Mouse (Mus musculus) kidney, adult 2 months (tissue): ENCODE data around the gene Smarca2. TPM values are rescaled to one million over a fixed set of nuclear protein-coding genes. Genes with fewer than 3 reads are reported as not detected.
A peak's percentile ranks its signal among the peaks of the same experiment; 100 is the strongest.
"Not testable (repeated sequence)": the region's sequence is repeated elsewhere in the genome, so short reads cannot be mapped to it uniquely, and the experiment has no call there.

Experiments used
- DNase-seq: peaks from one replicate; pipeline ENCODE4 v3.0.0; 2021
- H3K27ac ChIP-seq: fragments of 200-500 bp; 2 replicates; pipeline ENCODE4 v1.5.1; 2012; ENCODE audit warnings: low read depth, low read length, control low read depth, inconsistent platforms; ENCODE audit not compliant: insufficient read depth
- H3K27me3 ChIP-seq: fragments of 200-500 bp; replicated peaks from 2 replicates; pipeline ENCODE4 v1.6.1; 2012; ENCODE audit warnings: mild to moderate bottlenecking, moderate library complexity, low read length, inconsistent platforms; ENCODE audit not compliant: control insufficient read depth, insufficient read depth
- H3K36me3 ChIP-seq: fragments of 200-500 bp; 2 replicates; pipeline ENCODE4 v1.6.1; 2012; ENCODE audit warnings: mild to moderate bottlenecking, moderate library complexity, low read length, inconsistent platforms; ENCODE audit not compliant: control insufficient read depth, insufficient read depth
- H3K4me1 ChIP-seq: fragments of 200-500 bp; 2 replicates; pipeline ENCODE4 v1.6.1; 2011; ENCODE audit warnings: low read length; ENCODE audit not compliant: control insufficient read depth, insufficient read depth
- H3K4me3 ChIP-seq: fragments of 200-500 bp; 2 replicates; pipeline ENCODE4 v1.5.1; 2011; ENCODE audit warnings: mild to moderate bottlenecking, low read depth, low read length, control low read depth; ENCODE audit not compliant: insufficient read depth
- CTCF ChIP-seq: fragments of 200-500 bp; conservative IDR thresholded peaks from 2 replicates; pipeline ENCODE4 v1.5.1; 2011; ENCODE audit warnings: low read depth, mild to moderate bottlenecking, control low read depth, low read length, moderate library complexity, mixed read lengths; ENCODE audit not compliant: insufficient read depth, insufficient read length
- POLR2A ChIP-seq: fragments of 200-500 bp; IDR thresholded peaks from one replicate; pipeline ENCODE4 v1.6.1; 2011; ENCODE audit warnings: low read depth, low read length, control low read depth
- WGBS: fragments of 180-500 bp; shearing (Covaris S2); methylation state at CpG from one replicate; pipeline ENCODE4 v1.1.7; 2018; 5-methylcytosine and 5-hydroxymethylcytosine counted together
- polyA plus RNA-seq: library from polyadenylated mRNA; depleted of rRNA; stranded (reverse); fragments of >200 nt; gene quantifications from 2 replicates; pipeline ENCODE4 v1.2.3, GENCODE M21; 2012

The Smarca2 gene
- polyA plus RNA-seq, 1 experiment = 45.6 TPM

DNA sequence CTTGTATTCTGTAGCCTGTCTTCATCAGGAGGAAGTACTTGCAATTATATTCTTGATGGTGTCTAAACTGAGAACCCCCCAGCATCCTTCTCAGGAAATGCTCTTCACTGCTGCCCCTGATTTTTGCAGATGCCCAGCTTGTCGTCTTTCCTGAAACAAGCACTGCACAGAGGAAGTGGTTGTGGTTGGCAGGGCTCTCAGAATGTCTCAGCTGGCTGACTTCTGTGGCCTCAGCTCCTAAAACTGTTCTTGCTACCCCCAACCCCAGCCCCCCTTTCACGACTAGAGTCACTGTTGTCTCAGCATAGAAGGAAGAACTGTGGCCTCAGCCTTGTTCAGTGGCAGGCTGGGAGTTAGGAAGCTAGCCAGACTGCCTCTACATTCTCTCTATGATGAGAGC lies 41.3 kb downstream of the Smarca2 start:
- H3K4me1 ChIP-seq = no peaks in the 10 kb centered on the region
- no peak overlapping the region for H3K27ac ChIP-seq
- H3K36me3 ChIP-seq = peaks cover 13% of the 10 kb centered on the region
- TF ChIP-seq POLR2A (no peak), CTCF (no peak)
- H3K4me3 ChIP-seq = no peak overlapping the region
- 22% methylated on average over 2 of the region's 2 CpGs for WGBS
- peak; percentile 40 for DNase-seq
- no peaks in the 10 kb centered on the region for H3K27me3 ChIP-seq

DNA sequence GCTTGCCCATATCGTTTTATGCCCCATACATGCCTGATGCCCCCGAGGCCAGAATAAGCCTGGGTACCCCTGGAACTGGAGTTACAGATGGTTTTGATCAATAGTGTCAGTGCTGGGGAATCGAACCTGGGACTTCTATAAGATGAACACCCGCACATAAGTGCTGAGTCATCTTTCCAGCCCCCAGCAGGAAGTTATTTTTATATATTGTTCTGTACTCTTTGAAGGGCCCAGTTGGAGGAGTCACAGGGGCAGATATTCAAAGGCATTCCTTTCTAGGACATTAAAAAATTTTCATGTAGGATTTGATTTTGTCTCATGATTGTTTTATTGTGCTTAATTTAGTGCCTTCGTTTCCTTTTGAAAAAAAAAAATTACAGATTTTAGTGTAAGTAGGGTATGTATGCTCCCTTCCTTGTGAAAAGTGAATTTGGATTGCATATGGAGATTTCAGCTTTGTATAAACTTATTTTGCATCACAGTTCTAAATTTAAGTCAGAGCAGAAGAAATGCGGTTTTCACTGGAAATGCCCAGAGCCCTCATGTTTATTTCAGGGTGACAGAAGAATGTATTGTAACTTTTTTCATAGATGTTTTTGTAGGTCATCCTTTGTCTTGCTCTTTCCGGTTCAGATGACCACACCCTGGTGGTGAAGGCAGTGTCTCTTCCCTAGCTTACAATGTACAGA lies 45.9 kb downstream of the Smarca2 start:
- WGBS = 88% methylated on average over 7 of the region's 7 CpGs
- no peak for DNase-seq
- Histone ChIP-seq H3K4me1 (no peaks in the 10 kb centered on the region), H3K36me3 (peaks cover 14% of the 10 kb centered on the region), H3K4me3 (no peak overlapping the region), H3K27ac (no peak overlapping the region), H3K27me3 (no peaks in the 10 kb centered on the region)
- TF ChIP-seq CTCF = no peak
- TF ChIP-seq POLR2A = no peak

DNA sequence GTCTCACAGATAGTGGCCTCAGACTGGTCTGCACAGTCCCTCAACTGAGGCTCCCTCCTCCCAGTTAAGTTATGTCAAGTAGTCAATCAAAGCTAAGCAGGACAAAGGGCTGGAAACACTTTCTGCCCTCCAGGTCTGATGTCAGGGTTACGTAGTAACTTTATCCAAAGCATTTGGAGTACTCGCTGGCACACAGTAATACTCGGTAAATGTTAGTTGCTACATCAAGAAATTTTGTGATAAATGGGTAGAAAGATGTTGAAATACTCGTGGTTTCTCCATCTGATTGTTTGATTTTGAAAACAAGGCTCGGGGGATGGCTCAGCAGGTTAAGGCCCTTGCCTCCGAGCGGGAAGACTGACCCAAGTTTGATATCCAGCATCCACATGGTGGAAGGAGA lies 53.5 kb downstream of the Smarca2 start:
- 79% methylated on average over 7 of the region's 7 CpGs for WGBS
- H3K4me1 ChIP-seq = no peaks in the 10 kb centered on the region
- no peak for TF ChIP-seq CTCF
- TF ChIP-seq POLR2A = no peak
- H3K4me3 ChIP-seq = no peak overlapping the region
- peaks cover 4% of the 10 kb centered on the region for H3K36me3 ChIP-seq
- H3K27me3 ChIP-seq = no peaks in the 10 kb centered on the region
- no peak for DNase-seq
- H3K27ac ChIP-seq = no peak overlapping the region

DNA sequence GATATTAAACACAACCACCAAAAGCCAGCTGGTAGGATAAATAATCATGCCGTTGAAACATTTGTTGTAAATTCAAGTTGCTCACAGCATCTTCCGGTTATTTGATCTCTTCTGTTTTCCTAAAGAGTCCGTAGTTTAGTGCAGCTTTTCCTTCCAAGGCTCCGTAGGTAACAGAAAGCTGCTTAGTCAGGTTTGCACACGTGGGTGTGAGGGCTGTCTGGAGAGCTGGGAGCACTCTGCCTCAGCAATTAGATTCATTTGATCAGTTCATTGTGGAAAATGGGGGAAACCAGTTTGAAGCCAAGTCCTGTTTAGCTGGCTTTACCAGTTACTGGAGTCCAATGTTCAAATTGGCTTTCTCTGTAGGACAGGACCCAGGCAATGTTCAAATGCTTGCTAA lies 55.1 kb downstream of the Smarca2 start:
- no peak overlapping the region for H3K4me3 ChIP-seq
- no peaks in the 10 kb centered on the region for H3K27me3 ChIP-seq
- no peaks in the 10 kb centered on the region for H3K4me1 ChIP-seq
- TF ChIP-seq POLR2A (no peak), CTCF (no peak)
- WGBS = 65% methylated on average over 5 of the region's 5 CpGs
- H3K27ac ChIP-seq = no peak overlapping the region
- no peak for DNase-seq
- peaks cover 2% of the 10 kb centered on the region; the same call in 1 of the 2 replicates for H3K36me3 ChIP-seq

DNA sequence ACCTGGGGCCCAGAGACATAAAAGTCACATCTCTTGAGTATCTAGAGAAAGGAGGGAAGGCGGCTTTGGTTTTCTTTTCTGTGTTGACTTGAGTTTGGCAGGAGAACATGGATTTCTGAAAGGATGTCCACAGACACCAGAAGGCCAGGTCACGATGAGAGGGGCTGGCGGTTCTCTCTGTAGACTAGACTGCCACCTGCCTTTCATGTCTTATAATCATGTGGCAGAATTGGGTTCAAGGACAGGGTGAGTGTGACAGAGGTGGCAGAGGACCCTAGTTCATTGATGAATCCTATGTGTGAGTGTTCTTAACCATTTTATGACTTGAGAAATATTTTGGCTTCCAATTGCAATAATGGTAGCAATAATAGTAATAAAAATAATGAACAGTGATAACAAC lies 56.3 kb downstream of the Smarca2 start:
- Histone ChIP-seq H3K4me1 (no peaks in the 10 kb centered on the region), H3K27me3 (no peaks in the 10 kb centered on the region), H3K27ac (no peak overlapping the region), H3K4me3 (no peak overlapping the region), H3K36me3 (peaks cover 4% of the 10 kb centered on the region)
- no peak for DNase-seq
- WGBS = 90% methylated on average over 3 of the region's 3 CpGs
- TF ChIP-seq POLR2A = no peak
- TF ChIP-seq CTCF = 0 out of 2 replicates have a peak, but pooled peaks have one; percentile 4

DNA sequence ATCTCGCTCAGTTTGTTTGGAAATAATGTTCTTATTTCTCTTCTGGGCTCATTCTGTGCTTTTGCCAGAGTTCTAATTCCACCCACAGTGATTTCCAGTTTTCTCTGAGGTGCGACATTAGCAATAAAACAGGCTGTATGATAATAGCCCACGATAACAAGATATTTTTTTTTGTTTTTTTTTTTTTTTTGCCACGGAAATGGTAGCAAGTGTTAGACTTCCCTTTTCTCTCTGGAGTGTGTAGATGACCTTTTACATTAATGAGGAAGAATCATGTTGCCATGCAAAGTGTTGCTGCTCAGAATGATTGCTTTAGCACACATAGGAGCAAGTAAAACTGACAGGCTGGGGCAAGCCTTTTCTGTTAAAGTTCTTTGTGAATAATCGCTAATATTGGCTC lies 61.5 kb downstream of the Smarca2 start:
- no peak overlapping the region for H3K4me3 ChIP-seq
- H3K27ac ChIP-seq = no peak overlapping the region
- DNase-seq = no peak
- TF ChIP-seq CTCF (no peak), POLR2A (no peak)
- H3K27me3 ChIP-seq = no peaks in the 10 kb centered on the region
- WGBS = 80% methylated on average over 5 of the region's 5 CpGs
- H3K4me1 ChIP-seq = no peaks in the 10 kb centered on the region
- H3K36me3 ChIP-seq = peaks cover 13% of the 10 kb centered on the region

DNA sequence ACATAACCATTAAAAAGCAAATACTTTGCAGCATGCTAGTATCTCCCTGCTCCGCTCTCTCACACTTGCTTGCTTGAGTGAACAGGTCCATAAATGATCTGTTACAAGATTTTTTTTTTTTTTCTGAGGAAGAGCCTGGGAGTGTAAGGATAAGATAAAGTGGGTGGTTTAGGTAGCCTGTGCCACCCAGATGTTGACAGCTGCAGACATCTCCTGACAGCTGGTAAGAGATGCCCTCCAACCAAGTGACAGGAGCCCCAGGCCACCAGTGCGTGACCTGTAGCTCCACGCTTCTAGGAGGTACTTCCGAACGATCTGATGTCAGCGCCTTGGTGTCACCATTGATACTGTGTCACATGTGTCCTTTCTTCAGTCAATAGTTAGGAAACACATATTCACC lies 65.2 kb downstream of the Smarca2 start:
- no peak for DNase-seq
- 87% methylated on average over 6 of the region's 6 CpGs for WGBS
- no peak overlapping the region for H3K4me3 ChIP-seq
- no peaks in the 10 kb centered on the region for H3K27me3 ChIP-seq
- TF ChIP-seq CTCF = no peak
- no peak for TF ChIP-seq POLR2A
- peaks cover 17% of the 10 kb centered on the region for H3K36me3 ChIP-seq
- no peak overlapping the region for H3K27ac ChIP-seq
- no peaks in the 10 kb centered on the region for H3K4me1 ChIP-seq

DNA sequence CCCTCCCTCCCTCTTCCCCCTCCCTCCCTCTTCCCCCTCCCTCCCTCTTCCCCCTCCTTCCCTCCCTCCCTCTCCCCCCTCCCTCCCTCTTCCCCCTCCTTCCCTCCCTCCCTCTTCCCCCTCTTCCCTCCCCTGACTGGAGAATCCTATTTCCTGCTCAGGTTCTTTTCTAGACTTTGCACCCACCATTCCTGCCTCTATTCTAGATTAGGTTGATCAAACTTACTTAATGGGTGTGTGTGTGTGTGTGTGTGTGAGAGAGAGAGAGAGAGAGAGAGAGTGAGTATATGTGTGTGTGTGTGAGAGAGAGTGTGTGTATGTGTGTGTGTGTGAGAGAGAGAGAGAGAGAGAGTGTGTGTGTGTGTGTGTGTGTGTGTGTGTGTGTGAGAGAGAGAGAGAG lies 66.6 kb downstream of the Smarca2 start:
- not testable (repeated sequence) for H3K27me3 ChIP-seq, H3K4me1 ChIP-seq, H3K27ac ChIP-seq, H3K4me3 ChIP-seq, DNase-seq
- H3K36me3 ChIP-seq = peaks cover 15% of the 10 kb centered on the region
